Mouse (Mus musculus) heart, postnatal 14 days (tissue): ENCODE results near the gene Spi1. TPM values are rescaled to one million over a fixed set of nuclear protein-coding genes. Genes with fewer than 3 reads are reported as not detected.

ENCODE experiments used
- DNase-seq, 2 experiments: peaks; one replicate each; pipeline ENCODE4 v3.0.0; 2021 to 2022
- intact Hi-C: fragments of 180-260 bp; cut with DNase I; formaldehyde crosslinking; loops from one replicate; pipeline ENCODE4 v1.15.1; 2025
- total RNA-seq, 2 experiments: library from RNA; stranded (reverse); gene quantifications; 2 replicates each; pipeline ENCODE4 v1.2.3; 2021

Gene Spi1
- total RNA-seq, 2 experiments from 2014 or later: 4.1 TPM

- no peak for DNase-seq
- intact Hi-C loops: no loop called here
These were observed 70.7 kb downstream of the Spi1 start for GRCm38 (mm10) chr2:91152885-91153377.

GRCm38 (mm10) chr2:91154091-91154490 lies 71.9 kb downstream of the Spi1 start:
- no peak for DNase-seq
- intact Hi-C loops: no loop called here

GRCm38 (mm10) chr2:91157002-91157752 lies 75.0 kb downstream of the Spi1 start:
- intact Hi-C loops: no loop called here

GRCm38 (mm10) chr2:91160591-91160990 lies 78.4 kb downstream of the Spi1 start:
- DNase-seq: no peak
- intact Hi-C loops: no loop called here

More at GRCm38 (mm10) chr2:91157002-91157752, 75.0 kb downstream of the Spi1 start:
- DNase-seq: no peak

GRCm38 (mm10) chr2:91162952-91163351 lies 80.8 kb downstream of the Spi1 start:
- no peak for DNase-seq
- intact Hi-C loops: no loop called here

GRCm38 (mm10) chr2:91163532-91163931 lies 81.3 kb downstream of the Spi1 start:
- intact Hi-C loops: no loop called here
- no peak for DNase-seq

- intact Hi-C loops: no loop called here
- DNase-seq: no peak
These were observed 82.8 kb downstream of the Spi1 start for GRCm38 (mm10) chr2:91164991-91165390.

Other genes with a start within 250 kb of the Spi1 start
- gene Mtch2, start 235.2 kb upstream of the Spi1 start, total RNA-seq: 100 to 1,000 TPM; 184 to 190 TPM
- gene C1qtnf4, start 196.5 kb upstream of the Spi1 start, total RNA-seq: 1 to 10 TPM; 4.3 to 6.3 TPM
- gene Kbtbd4, start 177.7 kb upstream of the Spi1 start, total RNA-seq: 10 to 100 TPM; 19.3 to 22.6 TPM
- gene Ndufs3, start 177.6 kb upstream of the Spi1 start, total RNA-seq: 100 to 1,000 TPM; 752 to 790 TPM
- 10 to 100 TPM; 87.1 to 89.0 TPM for gene Celf1, start 142.0 kb upstream of the Spi1 start, total RNA-seq
- gene Rapsn, start 46.8 kb upstream of the Spi1 start, total RNA-seq: 10 to 100 TPM; 11.6 to 12.4 TPM
- 100 to 1,000 TPM; 209 to 211 TPM for gene Psmc3, start 28.4 kb upstream of the Spi1 start, total RNA-seq
- 10 to 100 TPM; 24.7 to 25.5 TPM for gene Slc39a13, start 12.0 kb upstream of the Spi1 start, total RNA-seq
- gene Mybpc3, start 35.8 kb downstream of the Spi1 start, total RNA-seq: 1,000 to 10,000 TPM; 1,701 to 1,920 TPM
- gene Madd, start 101.4 kb downstream of the Spi1 start, total RNA-seq: 1 to 10 TPM; 6.6 to 7.7 TPM
- 10 to 100 TPM in 1 of 2 experiments, 1 to 10 TPM in 1; 8.6 to 11.8 TPM for gene Nr1h3, start 120.4 kb downstream of the Spi1 start, total RNA-seq
- gene Acp2, start 120.5 kb downstream of the Spi1 start, total RNA-seq: 10 to 100 TPM; 18.1 to 19.7 TPM
- 1 to 10 TPM; 4.6 to 6.3 TPM for gene Ddb2, start 154.6 kb downstream of the Spi1 start, total RNA-seq
- gene Pacsin3, start 173.6 kb downstream of the Spi1 start, total RNA-seq: 100 to 1,000 TPM; 106 to 109 TPM
- gene Arfgap2, start 182.6 kb downstream of the Spi1 start, total RNA-seq: 10 to 100 TPM; 59.2 to 62.4 TPM